Mouse (Mus musculus) bone marrow, adult 2 months (tissue): ENCODE results near the gene Sorcs1. TPM values are rescaled to one million over a fixed set of nuclear protein-coding genes. Genes with fewer than 3 reads are reported as not detected.

Experiments
- H3K27ac ChIP-seq: fragments of 200-500 bp; 2 replicates; pipeline ENCODE4 v1.5.1; 2012; ENCODE audit warnings: low read depth, mild to moderate bottlenecking, control low read depth, inconsistent platforms, low read length; ENCODE audit not compliant: control insufficient read depth, poor library complexity, insufficient read depth
- H3K4me1 ChIP-seq: fragments of 200-500 bp; 2 replicates; pipeline ENCODE4 v1.6.1; 2011; ENCODE audit warnings: low read length; ENCODE audit not compliant: control insufficient read depth, insufficient read depth
- H3K4me3 ChIP-seq: fragments of 200-500 bp; replicated peaks from 2 replicates; pipeline ENCODE3; 2011; ENCODE audit warnings: mild to moderate bottlenecking, low read depth, low read length, control low read depth; ENCODE audit not compliant: control insufficient read depth
- CTCF ChIP-seq: fragments of 200-500 bp; IDR thresholded peaks from 2 replicates; pipeline ENCODE4 v1.5.1; 2011; ENCODE audit warnings: low read length, control low read depth; ENCODE audit not compliant: control insufficient read depth, insufficient read depth
- POLR2A ChIP-seq: fragments of 200-500 bp; IDR thresholded peaks from 2 replicates; pipeline ENCODE4 v1.6.1; 2011; ENCODE audit warnings: low read depth, mild to moderate bottlenecking, control low read depth, low read length, borderline replicate concordance; ENCODE audit not compliant: control insufficient read depth
- WGBS: fragments of 180-500 bp; shearing (Covaris S2); methylation state at CpG from one replicate; pipeline ENCODE4 v1.1.7; 2018; 5-methylcytosine and 5-hydroxymethylcytosine counted together
- polyA plus RNA-seq: library from polyadenylated mRNA; stranded (reverse); fragments of >200 nt; gene quantifications from 2 replicates; pipeline ENCODE4 v1.2.4, GENCODE M21; 2011; ENCODE audit warnings: low replicate concordance; ENCODE audit not compliant: missing spikeins, insufficient read depth, insufficient read length

The Sorcs1 gene
- polyA plus RNA-seq, 1 experiment, result not detected

DNA sequence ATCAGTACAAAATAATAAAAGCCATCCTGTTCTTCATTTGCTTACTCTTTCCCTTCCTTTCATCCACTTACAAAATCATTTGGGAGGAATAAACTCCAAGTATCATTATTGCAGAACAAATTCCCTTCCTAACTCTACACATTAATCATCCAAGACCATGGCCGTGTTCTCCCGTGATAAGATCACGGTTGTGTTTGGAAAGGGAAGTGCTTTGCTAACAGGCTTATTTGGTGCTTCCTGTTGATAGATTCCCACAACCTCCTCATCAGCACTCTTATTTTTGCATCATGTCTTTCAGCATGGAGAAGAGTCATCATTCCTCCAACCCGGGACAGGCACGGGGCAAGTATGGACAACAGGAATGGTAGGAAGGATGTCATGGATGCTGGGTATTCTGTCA is 25.7 kb downstream of the Sorcs1 start:
- Histone ChIP-seq H3K4me1 (no peaks in the 10 kb centered on the region), H3K27ac (no peak overlapping the region), H3K4me3 (no peak overlapping the region)
- WGBS, result 3% methylated on average over 5 of the region's 5 CpGs
- TF ChIP-seq CTCF (no peak), POLR2A (no peak)

DNA sequence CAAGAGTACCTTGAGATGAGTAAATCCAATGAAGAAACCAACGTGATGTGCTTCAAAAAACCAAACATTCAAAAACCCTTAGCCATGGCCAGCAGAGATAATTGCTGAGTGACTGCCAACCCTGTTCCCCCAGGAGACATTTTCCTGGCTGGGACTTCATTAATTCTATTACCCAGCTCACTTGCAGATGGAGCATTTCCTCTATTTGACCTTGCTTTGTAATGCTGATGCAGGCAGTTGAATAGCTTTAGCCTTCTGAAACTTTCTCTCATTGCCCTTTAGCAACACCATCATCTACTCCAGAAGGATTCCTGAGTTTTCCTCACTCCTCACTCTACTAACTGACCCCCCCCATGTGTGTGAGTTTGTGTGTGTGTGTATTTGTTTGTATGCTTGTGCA is 34.6 kb downstream of the Sorcs1 start:
- WGBS, result 64% methylated on average over 1 of the region's 1 CpGs
- Histone ChIP-seq H3K4me1 (no peaks in the 10 kb centered on the region), H3K27ac (no peak overlapping the region), H3K4me3 (no peak overlapping the region)
- TF ChIP-seq CTCF (no peak), POLR2A (no peak)

DNA sequence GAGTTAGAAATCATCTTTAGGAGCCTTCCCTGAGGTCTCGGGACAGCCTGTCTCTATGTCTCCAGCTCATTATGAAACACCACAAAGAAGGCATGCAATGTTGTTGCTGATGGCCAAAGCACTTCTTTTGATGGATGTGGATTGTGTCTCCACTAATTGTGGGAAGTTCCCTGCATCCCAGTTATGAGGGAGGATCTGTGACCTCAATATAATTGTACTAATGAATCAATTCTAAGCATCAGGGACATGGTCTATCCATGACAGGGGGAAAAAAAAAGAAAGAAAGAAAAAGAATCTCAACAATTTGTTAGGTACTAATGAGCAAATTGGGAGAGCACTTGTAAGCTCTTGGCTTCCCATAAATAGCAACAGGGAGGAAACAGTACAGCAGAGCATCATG is 36.3 kb downstream of the Sorcs1 start:
- TF ChIP-seq POLR2A (no peak), CTCF (no peak)
- WGBS, result 82% methylated on average over 1 of the region's 1 CpGs
- no peaks in the 10 kb centered on the region for H3K4me1 ChIP-seq

DNA sequence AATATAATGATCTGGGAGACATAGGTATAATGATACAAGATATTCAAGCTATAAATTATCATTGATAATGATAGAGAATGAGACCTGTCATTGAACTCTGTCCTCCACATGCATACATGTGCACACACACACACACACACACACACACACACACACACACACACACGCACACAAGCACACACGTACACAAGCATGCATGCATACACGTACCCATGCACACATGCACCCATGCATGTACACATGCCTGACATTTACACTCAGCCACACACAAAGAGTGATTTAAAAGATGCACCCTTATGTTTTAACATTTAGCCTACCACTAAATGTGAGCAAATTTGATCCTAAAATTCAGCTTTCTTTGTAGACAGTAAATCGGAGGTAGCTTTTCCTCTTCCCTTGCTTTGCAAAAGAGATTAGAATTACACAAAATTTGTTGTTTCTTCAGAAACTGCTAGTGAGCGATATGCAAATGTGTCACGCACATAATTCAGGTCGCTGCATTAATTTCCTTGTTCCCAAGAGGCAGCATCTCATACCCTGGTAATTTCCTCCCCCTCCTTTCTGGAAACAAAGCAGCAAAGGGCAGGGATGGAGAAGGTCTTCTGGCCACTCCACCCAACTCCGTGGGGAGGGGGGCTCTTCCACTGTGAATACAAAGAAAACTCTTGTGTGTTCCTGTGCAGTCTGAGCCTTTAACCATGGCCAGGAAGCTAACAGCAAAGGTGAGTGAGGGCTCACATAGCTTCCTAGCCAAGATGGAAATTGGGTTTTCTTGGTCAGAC is 38.0 kb downstream of the Sorcs1 start:
- Histone ChIP-seq H3K27ac (no peak overlapping the region), H3K4me3 (no peak overlapping the region), H3K4me1 (no peaks in the 10 kb centered on the region)
- 74% methylated on average over 8 of the region's 8 CpGs for WGBS
- TF ChIP-seq CTCF (no peak), POLR2A (no peak)

More for the DNA sequence above, 36.3 kb downstream of the Sorcs1 start:
- no peak overlapping the region for H3K4me3 ChIP-seq
- no peak overlapping the region for H3K27ac ChIP-seq

DNA sequence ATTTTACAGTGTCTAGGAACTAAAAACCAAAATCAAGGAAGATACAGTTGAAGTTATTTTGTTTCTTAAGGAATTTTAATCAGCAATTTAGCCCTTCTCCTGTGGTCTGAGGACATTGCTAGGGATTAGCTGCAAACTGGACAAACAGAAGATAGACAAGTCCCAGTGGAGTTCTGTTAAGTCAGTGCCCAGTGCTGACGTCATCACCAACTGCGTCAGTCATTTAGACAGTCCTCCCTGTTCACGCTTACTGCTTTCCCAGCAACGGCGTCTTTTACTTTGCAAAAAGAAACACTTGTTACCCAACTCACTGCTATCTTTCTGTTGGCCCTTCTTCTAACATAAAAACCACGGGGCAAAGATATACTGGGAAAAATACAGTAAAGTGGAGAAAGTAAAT is 40.3 kb downstream of the Sorcs1 start:
- TF ChIP-seq CTCF (no peak), POLR2A (no peak)
- no peaks in the 10 kb centered on the region for H3K4me1 ChIP-seq
- no peak overlapping the region for H3K27ac ChIP-seq
- 79% methylated on average over 6 of the region's 6 CpGs for WGBS
- H3K4me3 ChIP-seq, result no peak overlapping the region

DNA sequence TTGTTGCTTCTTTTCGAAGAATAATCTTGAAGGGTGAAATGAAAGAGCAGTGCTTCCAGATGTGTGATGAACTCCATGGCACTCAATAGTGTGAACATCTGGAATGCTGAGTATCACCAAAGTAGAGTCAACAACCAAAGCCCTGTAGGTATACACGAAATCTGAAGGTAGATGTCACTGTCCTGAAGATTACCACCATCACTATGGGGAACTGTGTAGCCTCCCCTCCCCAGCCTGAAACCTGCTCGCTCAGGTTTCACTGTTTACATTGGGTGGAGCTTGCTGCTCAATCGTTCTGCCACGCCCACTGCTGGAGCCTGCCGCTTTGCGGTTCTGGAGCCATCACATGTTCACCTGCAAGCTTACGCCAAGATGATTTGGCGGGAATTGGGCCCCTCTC is 64.4 kb downstream of the Sorcs1 start:
- Histone ChIP-seq H3K4me3 (no peak overlapping the region), H3K27ac (no peak overlapping the region), H3K4me1 (no peaks in the 10 kb centered on the region)
- WGBS, result 41% methylated on average over 9 of the region's 9 CpGs
- no peak for TF ChIP-seq CTCF
- TF ChIP-seq POLR2A, result no peak

DNA sequence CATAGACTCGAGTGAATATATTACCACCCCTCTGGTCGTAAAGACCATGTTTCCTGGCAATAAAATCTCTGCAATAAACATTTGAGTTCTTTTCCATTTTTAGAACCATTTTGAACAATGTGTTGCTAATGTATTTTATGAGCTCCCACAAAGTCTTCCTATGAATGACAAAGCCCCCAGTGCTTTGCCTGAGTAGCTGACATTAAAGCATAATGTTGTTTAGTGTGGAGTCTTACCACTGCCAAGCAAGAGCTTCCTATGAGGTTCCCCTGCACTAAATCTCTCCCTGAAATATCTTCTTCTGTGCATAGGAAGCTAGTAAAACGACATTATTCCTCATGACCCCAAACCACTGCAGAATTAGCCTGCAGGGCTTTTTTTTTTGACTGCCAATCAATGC is 66.8 kb downstream of the Sorcs1 start:
- 41% methylated on average over 3 of the region's 3 CpGs for WGBS
- Histone ChIP-seq H3K4me3 (no peak overlapping the region), H3K4me1 (no peaks in the 10 kb centered on the region), H3K27ac (no peak overlapping the region)
- no peak for TF ChIP-seq CTCF
- TF ChIP-seq POLR2A, result no peak

DNA sequence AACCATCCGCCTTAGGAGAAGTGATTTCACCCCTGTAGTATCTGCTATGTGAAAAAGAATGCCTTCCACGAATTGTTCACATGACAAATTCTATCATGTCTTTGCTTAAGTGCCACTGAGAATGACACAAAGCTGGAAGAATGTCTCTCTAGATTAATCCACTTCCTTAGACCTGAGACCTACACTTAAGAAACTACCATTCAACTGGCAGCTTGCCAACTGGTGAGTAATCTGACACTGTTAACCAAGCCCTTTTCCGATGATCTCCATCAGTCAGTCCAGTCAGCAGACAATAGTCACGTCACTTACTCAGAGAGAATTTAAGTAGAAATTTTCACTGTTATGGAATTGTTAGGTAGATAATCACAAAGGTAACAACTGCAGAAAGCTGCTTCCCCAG is 74.6 kb downstream of the Sorcs1 start:
- WGBS, result 67% methylated on average over 4 of the region's 4 CpGs
- Histone ChIP-seq H3K27ac (no peak overlapping the region), H3K4me1 (no peaks in the 10 kb centered on the region), H3K4me3 (no peak overlapping the region)
- no peak for TF ChIP-seq CTCF
- TF ChIP-seq POLR2A, result no peak

DNA sequence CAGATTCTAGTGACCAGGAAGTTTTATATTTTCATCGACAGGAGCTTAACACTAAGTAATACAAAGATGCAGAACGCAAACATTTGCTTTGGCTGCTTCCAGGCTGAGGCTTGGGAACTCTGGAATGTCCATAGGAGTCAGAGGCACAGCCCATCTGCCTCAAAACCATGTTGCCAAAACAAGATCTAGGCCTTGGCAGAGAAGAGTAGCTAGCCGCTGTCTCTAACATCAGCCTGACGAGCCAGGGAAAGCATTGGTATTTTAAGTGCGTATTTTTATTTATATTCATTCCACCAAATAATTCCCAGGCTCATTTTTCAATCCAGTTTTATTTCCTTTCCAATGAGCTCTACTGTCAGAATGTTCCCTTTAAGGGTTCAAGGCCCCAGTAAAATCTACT is 75.1 kb downstream of the Sorcs1 start:
- no peaks in the 10 kb centered on the region for H3K4me1 ChIP-seq
- no peak overlapping the region for H3K4me3 ChIP-seq
- 83% methylated on average over 5 of the region's 5 CpGs for WGBS
- TF ChIP-seq CTCF, result no peak
- no peak overlapping the region for H3K27ac ChIP-seq
